Mouse (Mus musculus) liver, postnatal 0 days (tissue): Measurements from ENCODE around the gene Ifrd2. TPM values are rescaled to one million over a fixed set of nuclear protein-coding genes. Genes with fewer than 3 reads are reported as not detected.

ENCODE experiments used
- ATAC-seq: fragments of 200-750 bp; cut with Nextera tagmentation; 2 replicates; pipeline ENCODE4 v1.8.0; 2017; ENCODE audit warnings: mild to moderate bottlenecking, moderate library complexity
- DNase-seq: peaks from one replicate; pipeline ENCODE4 v3.0.0-alpha.2; 2016
- H3K27ac ChIP-seq: fragments of 300-500 bp; sonication (generic); 2 replicates; pipeline ENCODE4 v1.5.1; 2014; ENCODE audit warnings: antibody characterized with exemption, moderate library complexity, mild to moderate bottlenecking, low read depth
- H3K27me3 ChIP-seq: fragments of 300-500 bp; sonication (generic); 2 replicates; pipeline ENCODE4 v1.6.1; 2014; ENCODE audit warnings: low read length, control low read depth, mixed read lengths; ENCODE audit not compliant: insufficient read depth
- H3K36me3 ChIP-seq: fragments of 300-500 bp; sonication (generic); replicated peaks from 2 replicates; pipeline ENCODE4 v1.6.1; 2014; ENCODE audit warnings: mild to moderate bottlenecking, control low read depth, low read length, moderate library complexity, mixed read lengths; ENCODE audit not compliant: insufficient read depth
- H3K4me1 ChIP-seq: fragments of 300-500 bp; sonication (generic); 2 replicates; pipeline ENCODE4 v1.6.1; 2014; ENCODE audit warnings: antibody characterized with exemption, mild to moderate bottlenecking, control low read depth; ENCODE audit not compliant: insufficient read depth
- H3K4me2 ChIP-seq: fragments of 300-500 bp; sonication (generic); 2 replicates; pipeline ENCODE4 v1.6.1; 2014; ENCODE audit warnings: low read depth, mild to moderate bottlenecking, low read length, moderate library complexity, mixed read lengths
- H3K4me3 ChIP-seq: fragments of 300-500 bp; sonication (generic); 2 replicates; pipeline ENCODE4 v1.5.1; 2014; ENCODE audit warnings: low read depth, low read length
- H3K9ac ChIP-seq: fragments of 300-500 bp; sonication (generic); replicated peaks from 2 replicates; pipeline ENCODE4 v1.6.1; 2014; ENCODE audit warnings: mild to moderate bottlenecking, moderate library complexity
- H3K9me3 ChIP-seq: fragments of 300-500 bp; sonication (generic); 2 replicates; pipeline ENCODE4 v1.6.1; 2016; ENCODE audit warnings: mild to moderate bottlenecking, control low read depth, low read length, mixed read lengths
- CTCF ChIP-seq: sonication (generic); IDR thresholded peaks from 2 replicates; pipeline ENCODE4 v1.5.1; 2016; ENCODE audit warnings: antibody characterized with exemption, low read depth
- EP300 ChIP-seq: IDR thresholded peaks from 2 replicates; pipeline ENCODE4 v1.6.1; 2016; ENCODE audit warnings: antibody characterized with exemption, low read depth, mild to moderate bottlenecking
- WGBS: fragments of 180-500 bp; shearing (Covaris S2); extraction: QIAGEN DNeasy Blood & Tissue Kit; methylation state at CpG from one replicate; pipeline ENCODE4 v1.1.7; 2014; ENCODE audit not compliant: insufficient replicate concordance; 5-methylcytosine and 5-hydroxymethylcytosine counted together
- polyA plus RNA-seq: library from polyadenylated mRNA; unstranded; fragments of >200 nt; fragmentation: Nextera tagmentation; extraction: Ambion mirVana; gene quantifications from 2 replicates; pipeline ENCODE4 v1.2.1, GENCODE M21; 2015

Ifrd2 gene
- polyA plus RNA-seq, 1 experiment from 2014 or later, result 68.0 TPM

DNA sequence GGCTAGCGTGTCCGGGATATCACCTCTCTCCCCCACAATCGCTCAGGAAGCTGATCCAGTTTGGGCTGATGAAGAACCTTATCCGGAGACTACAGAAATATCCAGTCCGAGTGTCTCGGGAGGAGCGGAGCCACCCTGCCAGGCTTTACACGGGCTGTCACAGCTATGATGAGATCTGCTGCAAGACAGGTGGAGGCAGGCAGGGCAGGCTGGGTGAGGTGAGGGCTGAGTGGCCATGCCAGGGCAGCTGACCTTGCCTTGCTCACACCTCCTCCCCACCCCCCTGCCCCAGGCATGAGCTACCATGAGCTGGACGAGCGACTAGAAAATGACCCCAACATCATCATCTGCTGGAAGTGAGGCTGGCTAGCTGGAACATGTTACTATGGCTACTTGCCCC is 42.2 kb upstream of the Ifrd2 start:
- Histone ChIP-seq H3K4me2 (no peak overlapping the region), H3K4me1 (peaks cover 33% of the 10 kb centered on the region), H3K9me3 (no peaks in the 10 kb centered on the region), H3K27me3 (0 out of 2 replicates have a peak, but pooled peaks cover 2% of the 10 kb centered on the region), H3K36me3 (peaks cover 3% of the 10 kb centered on the region; the same call in 1 of the 2 replicates), H3K9ac (no peak overlapping the region), H3K27ac (no peak overlapping the region), H3K4me3 (no peak overlapping the region)
- no peak for DNase-seq
- WGBS, result 78% methylated on average over 10 of the region's 10 CpGs
- no peak for ATAC-seq
- TF ChIP-seq CTCF (no peak), EP300 (no peak)

GRCm38 (mm10) chr9:107545602-107546001 is 41.8 kb upstream of the Ifrd2 start:
- Histone ChIP-seq H3K4me1 (peaks cover 37% of the 10 kb centered on the region), H3K9ac (no peak overlapping the region), H3K27me3 (0 out of 2 replicates have a peak, but pooled peaks cover 3% of the 10 kb centered on the region), H3K36me3 (peaks cover 3% of the 10 kb centered on the region; the same call in 1 of the 2 replicates), H3K4me2 (no peak overlapping the region), H3K4me3 (no peak overlapping the region), H3K9me3 (no peaks in the 10 kb centered on the region), H3K27ac (no peak overlapping the region)
- DNase-seq (peak; percentile 85), ATAC-seq (no peak)
- WGBS, result 10% methylated on average over 3 of the region's 3 CpGs
- peak; percentile 97 for TF ChIP-seq CTCF
- TF ChIP-seq EP300, result no peak

GRCm38 (mm10) chr9:107547026-107547425 is 40.4 kb upstream of the Ifrd2 start, which contains the start of gene Zmynd10:
Gene Zmynd10 (plus strand): TSS chr9:107547298.
- peaks cover 43% of the 10 kb centered on the region for H3K4me1 ChIP-seq
- 0 out of 2 replicates have a peak, but pooled peaks cover 7% of the 10 kb centered on the region for H3K27me3 ChIP-seq
- 0 out of 2 replicates have a peak within 1 kb of the TSS, but pooled peaks have one; percentile 1 for H3K27ac ChIP-seq
- peak; percentile 90 for DNase-seq
- no peak for TF ChIP-seq CTCF
- no peak for TF ChIP-seq EP300
- H3K4me2 ChIP-seq, result peak within 1 kb of the TSS; percentile 57
- no peak within 1 kb of the TSS for H3K4me3 ChIP-seq
- ATAC-seq, result peak; percentile 60
- H3K36me3 ChIP-seq, result peaks cover 3% of the 10 kb centered on the region; the same call in 1 of the 2 replicates
- no peaks in the 10 kb centered on the region for H3K9me3 ChIP-seq
- H3K9ac ChIP-seq, result peak within 1 kb of the TSS; percentile 4; the same call in 1 of the 2 replicates
- 3% methylated on average over 20 of the region's 20 CpGs for WGBS

DNA sequence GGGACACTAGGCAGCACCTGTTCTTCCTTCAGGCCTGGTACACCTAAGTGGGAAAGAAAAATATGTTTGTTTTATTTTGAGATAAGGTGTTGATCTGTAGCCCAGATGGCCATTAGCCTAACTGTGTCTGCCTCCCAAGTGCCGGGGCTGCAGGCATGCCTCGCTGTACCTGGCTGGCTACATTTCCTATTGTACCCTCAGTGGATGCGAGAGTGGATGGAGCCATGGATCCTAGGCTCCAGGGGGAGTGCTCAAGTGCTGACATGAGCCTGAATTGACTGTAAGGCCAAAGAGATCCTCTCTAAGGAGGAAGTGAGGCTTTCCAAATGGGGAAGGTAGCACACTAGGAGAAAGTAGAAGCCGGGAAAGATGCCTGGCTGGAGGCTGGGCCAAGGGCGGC is 39.5 kb upstream of the Ifrd2 start:
- no peak overlapping the region for H3K4me3 ChIP-seq
- 0 out of 2 replicates have a peak, but pooled peaks cover 10% of the 10 kb centered on the region for H3K27me3 ChIP-seq
- peaks cover 43% of the 10 kb centered on the region for H3K4me1 ChIP-seq
- DNase-seq, result no peak
- no peaks in the 10 kb centered on the region for H3K9me3 ChIP-seq
- no peak overlapping the region for H3K9ac ChIP-seq
- no peak overlapping the region for H3K27ac ChIP-seq
- peaks cover 3% of the 10 kb centered on the region; the same call in 1 of the 2 replicates for H3K36me3 ChIP-seq
- no peak overlapping the region for H3K4me2 ChIP-seq
- TF ChIP-seq EP300, result no peak
- WGBS, result 73% methylated on average over 5 of the region's 5 CpGs
- ATAC-seq, result no peak

DNA sequence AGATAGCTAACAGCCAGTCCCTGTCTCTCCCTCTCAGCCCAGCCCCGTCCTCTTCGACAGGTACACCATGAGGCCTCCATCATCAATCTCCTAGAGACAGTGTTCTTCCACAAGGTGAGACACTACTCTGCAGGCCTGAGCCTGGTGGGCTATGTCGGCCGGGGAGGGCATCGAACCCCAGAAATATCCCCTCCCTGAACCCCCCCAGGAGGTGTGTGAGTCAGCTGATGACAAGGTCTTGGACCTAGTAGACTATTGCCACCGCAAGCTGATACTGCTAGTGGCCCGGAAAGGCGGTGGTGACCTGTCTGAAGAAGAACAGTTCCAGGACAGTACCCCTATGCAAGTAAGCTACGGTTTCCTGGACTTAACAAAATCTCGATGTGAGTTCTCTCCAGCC is 38.6 kb upstream of the Ifrd2 start:
- Histone ChIP-seq H3K9me3 (no peaks in the 10 kb centered on the region), H3K4me2 (no peak overlapping the region), H3K9ac (no peak overlapping the region), H3K36me3 (peaks cover 3% of the 10 kb centered on the region; the same call in 1 of the 2 replicates), H3K4me1 (peaks cover 51% of the 10 kb centered on the region), H3K27ac (no peak overlapping the region), H3K27me3 (0 out of 2 replicates have a peak, but pooled peaks cover 10% of the 10 kb centered on the region), H3K4me3 (no peak overlapping the region)
- TF ChIP-seq EP300 (no peak), CTCF (no peak)
- DNase-seq (no peak), ATAC-seq (no peak)
- WGBS, result 86% methylated on average over 10 of the region's 10 CpGs

DNA sequence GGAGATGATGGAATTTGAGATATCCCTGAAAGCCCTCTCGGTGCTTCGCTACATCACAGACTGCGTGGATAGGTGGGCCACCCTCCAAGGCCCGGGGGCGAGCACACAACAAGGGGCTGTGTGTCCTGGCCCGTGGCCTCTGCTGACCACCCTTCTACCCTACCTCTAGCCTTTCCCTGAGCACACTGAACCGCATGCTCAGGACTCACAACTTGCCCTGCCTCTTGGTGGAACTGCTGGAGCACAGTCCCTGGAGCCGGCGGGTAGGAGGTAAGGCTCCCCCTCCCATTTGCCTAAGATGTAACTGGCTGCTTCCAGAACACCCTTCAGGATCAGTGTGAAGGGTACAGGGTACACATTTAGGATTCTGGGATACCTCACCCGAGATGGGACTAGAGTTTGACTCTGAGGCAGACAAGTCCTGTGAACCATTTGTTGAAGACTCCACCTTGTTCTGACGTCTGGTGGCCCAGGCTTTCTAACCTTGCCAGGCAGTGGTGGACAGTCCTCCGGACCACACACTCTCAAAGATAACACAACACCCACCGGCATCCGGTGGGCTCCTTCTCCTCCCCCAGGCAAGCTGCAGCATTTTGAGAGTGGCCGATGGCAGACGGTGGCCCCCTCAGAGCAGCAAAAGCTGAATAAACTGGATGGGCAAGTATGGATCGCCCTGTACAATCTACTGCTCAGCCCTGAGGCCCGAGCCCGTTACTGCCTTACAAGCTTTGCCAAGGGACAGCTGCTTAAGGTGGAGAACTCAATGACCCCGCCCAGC is 38.0 kb upstream of the Ifrd2 start:
- H3K36me3 ChIP-seq, result peaks cover 3% of the 10 kb centered on the region; the same call in 1 of the 2 replicates
- no peak overlapping the region for H3K4me3 ChIP-seq
- 84% methylated on average over 20 of the region's 20 CpGs for WGBS
- H3K4me1 ChIP-seq, result peaks cover 55% of the 10 kb centered on the region
- no peak overlapping the region for H3K4me2 ChIP-seq
- TF ChIP-seq CTCF (no peak), EP300 (no peak)
- no peak overlapping the region for H3K27ac ChIP-seq
- no peak overlapping the region for H3K9ac ChIP-seq
- no peaks in the 10 kb centered on the region for H3K9me3 ChIP-seq
- ATAC-seq (no peak), DNase-seq (no peak)
- H3K27me3 ChIP-seq, result 0 out of 2 replicates have a peak, but pooled peaks cover 10% of the 10 kb centered on the region
